Mouse (Mus musculus): ENCODE data around the gene Efnb3.

DNA sequence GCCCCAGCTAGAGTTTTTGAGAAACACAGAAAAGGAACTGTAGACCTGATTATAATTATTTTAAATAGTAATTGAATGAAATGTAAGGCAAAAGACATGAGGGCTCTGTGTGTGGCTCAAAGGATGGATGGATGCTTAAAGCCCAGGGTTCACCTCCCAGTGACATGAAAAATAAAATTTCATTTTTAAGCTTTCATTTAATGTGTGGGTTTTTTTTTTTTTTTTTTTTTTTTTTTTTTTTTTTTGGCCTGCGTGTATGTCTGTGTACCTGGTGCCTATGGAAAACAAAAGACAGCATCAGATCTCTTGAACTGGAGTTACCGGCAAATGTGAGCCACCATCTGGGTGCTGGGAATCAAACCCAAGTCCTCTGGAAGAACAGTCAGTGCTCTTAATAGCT, 19.3 kb downstream of the Efnb3 start:
- TF ChIP-seq CTCF (IDR thresholded peaks at IDR 0.05; ENCODE audit: extremely low read depth, insufficient read depth, low read length) (no peak), POLR2A (IDR thresholded peaks at IDR 0.05; ENCODE audit: extremely low read depth, insufficient read depth, low read length) (no peak)

Data from cortical plate, adult 2 months (tissue).